In the genomic region with DNA sequence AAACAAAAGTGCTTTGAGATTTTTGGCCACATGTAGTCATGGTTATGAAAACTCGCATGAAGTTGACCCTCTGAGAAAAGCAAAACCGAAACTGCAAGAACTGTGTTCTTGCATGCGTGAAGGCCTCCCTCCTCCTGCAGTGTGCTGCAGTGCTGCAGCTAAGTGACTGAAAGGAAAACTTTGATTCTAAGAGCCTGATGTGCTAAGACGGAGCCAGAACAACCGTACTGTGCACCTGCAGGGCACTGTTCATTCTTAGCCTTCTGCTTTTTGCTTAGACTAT, we compare ENCODE assay signal across 8 mouse cellular contexts. TPM values are rescaled to one million over a fixed set of nuclear protein-coding genes. Genes with fewer than 3 reads are reported as not detected.
A peak's percentile ranks its signal among the peaks of the same experiment; 100 is the strongest.
DNase-seq lines count a peak whose midpoint lies in the region; ATAC-seq and TF ChIP-seq lines count a peak whose summit lies in the region.

No protein-coding gene starts in this region.

- no peaks in the 10 kb centered on the region for H3K9me3 ChIP-seq in hindbrain, embryonic 10.5 days
- no peaks in the 10 kb centered on the region for H3K9me3 ChIP-seq in limb, embryonic 14.5 days (ENCODE audit: control insufficient read depth, low read length)

- no peak for TF ChIP-seq POLR2A in limb, embryonic 14.5 days (IDR thresholded peaks at IDR 0.05; ENCODE audit: borderline replicate concordance, extremely low read depth, insufficient read depth, insufficient read length)
- TF ChIP-seq POLR2A in myocyte (IDR thresholded peaks at IDR 0.05; ENCODE audit: insufficient read length, low read depth), result no peak

- H3K9ac ChIP-seq in limb, embryonic 14.5 days (ENCODE audit: low read depth, low read length, severe bottlenecking), result peak overlapping the region; percentile 26; the same call in 1 of the 2 replicates

- no peaks in the 10 kb centered on the region for H3K36me3 ChIP-seq in hindbrain, embryonic 10.5 days
- no peaks in the 10 kb centered on the region for H3K36me3 ChIP-seq in limb, embryonic 14.5 days (ENCODE audit: control insufficient read depth, insufficient read depth, low read length)
- no peaks in the 10 kb centered on the region for H3K36me3 ChIP-seq in myocyte (ENCODE audit: control insufficient read depth, insufficient read depth)

- peaks cover 55% of the 10 kb centered on the region for H3K27me3 ChIP-seq in hindbrain, embryonic 10.5 days (ENCODE audit: insufficient read depth, poor library complexity, severe bottlenecking)
- no peaks in the 10 kb centered on the region for H3K27me3 ChIP-seq in limb, embryonic 14.5 days (ENCODE audit: control insufficient read depth, insufficient read depth, low read length)
- H3K27me3 ChIP-seq in myocyte (ENCODE audit: control insufficient read depth, insufficient read depth, insufficient read length), result no peaks in the 10 kb centered on the region

- 13% methylated on average over 5 of the region's 5 CpGs for WGBS in hindbrain, embryonic 10.5 days
- WGBS in limb, embryonic 14.5 days, result 12% methylated on average over 5 of the region's 5 CpGs

- H3K27ac ChIP-seq in hindbrain, embryonic 10.5 days, result no peak overlapping the region
- no peak overlapping the region for H3K27ac ChIP-seq in limb, embryonic 14.5 days (replicated peaks; ENCODE audit: low read depth, low read length)

- ATAC-seq in limb, embryonic 14.5 days (ENCODE audit: low FRiP score, low read depth), result no peak

- peak overlapping the region; percentile 26 for H3ac ChIP-seq in myocyte (ENCODE audit: control insufficient read depth, insufficient read length)

- H3K79me2 ChIP-seq in myocyte (ENCODE audit: control insufficient read depth, insufficient read depth), result no peaks in the 10 kb centered on the region

- peak overlapping the region; percentile 70 for H3K4me2 ChIP-seq in limb, embryonic 14.5 days (replicated peaks; ENCODE audit: low read depth, low read length, severe bottlenecking)
- H3K4me2 ChIP-seq in myocyte (ENCODE audit: low read depth), result peak overlapping the region; percentile 76

- peak; percentile 18 to 27 for DNase-seq in adrenal gland, postnatal 36 days
- DNase-seq in adrenal gland, adult 18-20 months (ENCODE audit: low spot score in 2 of 2), result no peak
- peak; percentile 14 for DNase-seq in embryo, embryonic 11 days
- DNase-seq in hindbrain, embryonic 10.5 days (ENCODE audit: low spot score), result no peak
- DNase-seq in limb, embryonic 14.5 days (ENCODE audit: low spot score), result no peak
- no peak for DNase-seq in adrenal gland, postnatal 4 days (ENCODE audit: low spot score in 2 of 2)
- no peak for DNase-seq in spleen, adult 18-20 months

- peak overlapping the region; percentile 60 for H3K4me3 ChIP-seq in hindbrain, embryonic 10.5 days
- peak overlapping the region; percentile 54 for H3K4me3 ChIP-seq in limb, embryonic 14.5 days (replicated peaks; ENCODE audit: low read length)
- H3K4me3 ChIP-seq in myocyte, result peak overlapping the region; percentile 31

- peaks cover 12% of the 10 kb centered on the region for H3K4me1 ChIP-seq in hindbrain, embryonic 10.5 days (replicated peaks)
- 0 out of 2 replicates have a peak, but pooled peaks cover 4% of the 10 kb centered on the region for H3K4me1 ChIP-seq in limb, embryonic 14.5 days (ENCODE audit: control insufficient read depth, insufficient read depth, low read length)

TF ChIP-seq in myocyte, 11 proteins besides CTCF, POLR2A, EP300 and RAD21:
- TF ChIP-seq MYOG (IDR thresholded peaks at IDR 0.05; ENCODE audit: control insufficient read depth in 1 of 3, insufficient read depth in 1 of 3, insufficient read length in 2 of 3, low read depth in 2 of 3), result no peak
- no peak for TF ChIP-seq CEBPB (IDR thresholded peaks at IDR 0.05; ENCODE audit: insufficient read depth, poor library complexity, severe bottlenecking)
- TF ChIP-seq TCF3 (IDR thresholded peaks at IDR 0.05; ENCODE audit: insufficient read length, low read depth), result no peak
TF ChIP-seq in myocyte: peak in this region for 0.

RNA-seq across cellular contexts. Expression of gene Nod1, which starts 0.5 kb away (rescaled TPM):
- 10 to 100 TPM in 1 of 2 experiments, 1 to 10 TPM in 1; 8.7 to 11.6 TPM for total RNA-seq in adrenal gland, postnatal 36 days (2021)
- 1 to 10 TPM; 9.0 to 9.4 TPM for total RNA-seq in adrenal gland, adult 18-20 months (2021)
- 1.7 and 2.7 TPM in 2 replicates for polyA plus RNA-seq in hindbrain, embryonic 10.5 days (2016; fragmentation: Nextera tagmentation; extraction: Ambion mirVana)
- polyA plus RNA-seq in limb, embryonic 14.5 days (2012; rRNA removed), result 13.1 and 15.9 TPM in 2 replicates
- 7.4 and 9.1 TPM in 2 replicates for polyA plus RNA-seq in limb, embryonic 14.5 days (2014; fragmentation: Nextera tagmentation; extraction: Ambion mirVana)
- 1.5 TPM for polyA plus RNA-seq in myocyte (2012; fragmentation: generic; extraction: Trizol)
- 1 to 10 TPM; 9.1 to 9.8 TPM for total RNA-seq in adrenal gland, postnatal 4 days (2021)

RNA-seq across cellular contexts. Expression of gene Ggct, which starts 19.9 kb away (rescaled TPM):
- total RNA-seq in adrenal gland, postnatal 36 days (2021), result 1 to 10 TPM; 4.7 to 9.5 TPM
- total RNA-seq in adrenal gland, adult 18-20 months (2021), result 1 to 10 TPM; 6.0 to 9.2 TPM
- 11.1 and 13.6 TPM in 2 replicates for polyA plus RNA-seq in hindbrain, embryonic 10.5 days (2016; fragmentation: Nextera tagmentation; extraction: Ambion mirVana)
- polyA plus RNA-seq in limb, embryonic 14.5 days (2012; rRNA removed), result 2.0 and 4.0 TPM in 2 replicates
- 9.3 and 11.4 TPM in 2 replicates for polyA plus RNA-seq in limb, embryonic 14.5 days (2014; fragmentation: Nextera tagmentation; extraction: Ambion mirVana)
- polyA plus RNA-seq in myocyte (2012; fragmentation: generic; extraction: Trizol), result 4.2 TPM
- total RNA-seq in adrenal gland, postnatal 4 days (2021), result 10 to 100 TPM in 1 of 2 experiments, 1 to 10 TPM in 1; 7.1 to 13.2 TPM

Comparison
In these comparisons a context has a peak if more than half of its experiments do, and no peak if none do; other contexts are left out.
1. DNase-seq: peak in adrenal gland, postnatal 36 days (2 of 2) and embryo, embryonic 11 days (single experiment); none in adrenal gland, adult 18-20 months (0 of 2), hindbrain, embryonic 10.5 days (single experiment), limb, embryonic 14.5 days (single experiment), adrenal gland, postnatal 4 days (0 of 2) and spleen, adult 18-20 months (0 of 2).
2. Peak in every context shown above with its lines, with median percentiles within 50 percentile points of each other: H3K4me3 ChIP-seq.